Mouse (Mus musculus) embryonic facial prominence, embryonic 13.5 days (tissue): ENCODE results near the gene Tnfsf9. TPM values are rescaled to one million over a fixed set of nuclear protein-coding genes. Genes with fewer than 3 reads are reported as not detected.

Experiments
- ATAC-seq: fragments of 200-750 bp; cut with Nextera tagmentation; 2 replicates; pipeline ENCODE4 v1.8.0; 2017; ENCODE audit warnings: low read depth; ENCODE audit not compliant: insufficient number of reproducible peaks, insufficient read depth, low FRiP score, low TSS enrichment
- H3K27ac ChIP-seq: fragments of 300-500 bp; sonication (generic); 2 replicates; pipeline ENCODE4 v1.5.1; 2015; ENCODE audit warnings: moderate library complexity, mild to moderate bottlenecking, inconsistent platforms
- H3K27me3 ChIP-seq: fragments of 300-500 bp; sonication (generic); 2 replicates; pipeline ENCODE4 v1.6.1; 2015; ENCODE audit warnings: mild to moderate bottlenecking, inconsistent platforms
- H3K36me3 ChIP-seq: fragments of 300-500 bp; sonication (generic); 2 replicates; pipeline ENCODE4 v1.6.1; 2015; ENCODE audit warnings: mild to moderate bottlenecking, inconsistent platforms
- H3K4me1 ChIP-seq: fragments of 300-500 bp; sonication (generic); 2 replicates; pipeline ENCODE4 v1.6.1; 2015; ENCODE audit warnings: inconsistent platforms
- H3K4me2 ChIP-seq: fragments of 300-500 bp; sonication (generic); 2 replicates; pipeline ENCODE4 v1.6.1; 2015; ENCODE audit warnings: moderate library complexity, mild to moderate bottlenecking, inconsistent platforms
- H3K4me3 ChIP-seq: fragments of 300-500 bp; sonication (generic); 2 replicates; pipeline ENCODE4 v1.5.1; 2015; ENCODE audit warnings: mild to moderate bottlenecking, inconsistent platforms
- H3K9ac ChIP-seq: fragments of 300-500 bp; sonication (generic); 2 replicates; pipeline ENCODE4 v1.6.1; 2015; ENCODE audit warnings: mild to moderate bottlenecking, inconsistent platforms
- H3K9me3 ChIP-seq: fragments of 300-500 bp; sonication (generic); 2 replicates; pipeline ENCODE4 v1.6.1; 2016; ENCODE audit warnings: inconsistent platforms
- WGBS: fragments of 180-500 bp; shearing (Covaris S2); methylation state at CpG from one replicate; pipeline ENCODE4 v1.1.7; 2015; ENCODE audit warnings: mixed read lengths; 5-methylcytosine and 5-hydroxymethylcytosine counted together
- polyA plus RNA-seq: library from polyadenylated mRNA; unstranded; fragments of >200 nt; fragmentation: Nextera tagmentation; extraction: Ambion mirVana; gene quantifications from 2 replicates; pipeline ENCODE4 v1.2.1, GENCODE M21; 2015

Tnfsf9 gene
- polyA plus RNA-seq, 1 experiment from 2014 or later: 7.9 TPM

DNA sequence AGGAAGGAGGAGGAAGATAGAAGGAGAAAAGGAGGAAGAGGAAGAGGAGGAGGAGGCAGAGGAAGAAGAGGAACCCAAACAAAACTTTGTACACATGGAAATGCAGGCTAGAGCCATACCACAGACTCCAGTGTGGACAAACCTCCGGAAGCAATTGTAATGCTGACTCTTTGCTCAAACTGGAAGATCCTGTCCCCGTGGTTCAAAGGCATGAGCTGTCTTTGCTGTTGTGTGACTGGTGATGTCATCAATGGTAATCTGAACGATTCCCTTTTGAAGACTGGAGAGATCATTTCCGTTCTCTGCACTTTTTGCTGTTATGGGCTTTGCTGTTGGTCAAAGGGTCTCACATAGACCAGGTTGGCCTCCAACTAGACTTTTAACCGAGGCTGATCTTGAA, 6.8 kb upstream of the Tnfsf9 start:
- H3K36me3 ChIP-seq: no peaks in the 10 kb centered on the region
- H3K9me3 ChIP-seq: no peaks in the 10 kb centered on the region
- peaks cover 5% of the 10 kb centered on the region for H3K4me1 ChIP-seq
- no peak for ATAC-seq
- H3K27me3 ChIP-seq: peaks cover 16% of the 10 kb centered on the region
- H3K4me2 ChIP-seq: no peak overlapping the region
- no peak overlapping the region for H3K4me3 ChIP-seq
- H3K27ac ChIP-seq: no peak overlapping the region
- 78% methylated on average over 5 of the region's 5 CpGs for WGBS
- H3K9ac ChIP-seq: no peak overlapping the region

DNA sequence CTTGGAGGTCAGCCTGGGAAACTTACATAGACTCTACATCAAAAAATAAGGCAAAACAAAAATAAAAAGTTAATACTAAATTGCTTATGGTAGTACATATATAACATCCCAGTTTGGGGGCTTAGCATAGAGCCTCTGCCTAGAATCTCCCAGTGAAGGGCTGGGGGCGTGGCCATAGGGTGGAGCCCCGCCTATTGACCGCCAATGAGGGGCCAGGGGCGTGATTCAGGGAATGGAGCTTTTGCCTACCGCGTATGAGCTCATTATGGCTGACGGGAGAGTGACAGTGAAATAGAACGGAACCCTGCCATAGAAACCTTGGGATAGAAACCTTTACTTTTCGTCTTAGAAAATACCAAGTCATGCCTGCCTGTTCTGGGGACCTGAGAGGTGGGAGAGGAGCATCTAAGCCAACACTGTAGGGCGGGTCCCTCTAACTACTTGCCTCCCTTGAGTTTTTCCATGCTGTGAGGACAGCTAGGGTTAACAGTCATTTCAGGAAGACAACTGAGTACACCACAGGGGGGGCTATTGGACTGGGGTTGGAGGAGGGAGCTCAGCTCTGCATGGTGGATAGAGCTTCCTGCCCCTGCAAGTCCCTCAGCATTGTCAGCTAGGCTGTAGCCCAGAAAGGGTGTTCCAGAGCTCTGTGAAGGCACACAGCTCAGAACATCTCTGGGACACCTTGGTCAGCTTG, 5.3 kb upstream of the Tnfsf9 start:
- H3K9me3 ChIP-seq: no peaks in the 10 kb centered on the region
- no peak overlapping the region for H3K9ac ChIP-seq
- peaks cover 11% of the 10 kb centered on the region for H3K4me1 ChIP-seq
- 8% methylated on average over 10 of the region's 10 CpGs for WGBS
- no peak overlapping the region for H3K27ac ChIP-seq
- no peak for ATAC-seq
- no peak overlapping the region for H3K4me2 ChIP-seq
- no peaks in the 10 kb centered on the region for H3K36me3 ChIP-seq
- H3K4me3 ChIP-seq: no peak overlapping the region
- peaks cover 14% of the 10 kb centered on the region for H3K27me3 ChIP-seq

DNA sequence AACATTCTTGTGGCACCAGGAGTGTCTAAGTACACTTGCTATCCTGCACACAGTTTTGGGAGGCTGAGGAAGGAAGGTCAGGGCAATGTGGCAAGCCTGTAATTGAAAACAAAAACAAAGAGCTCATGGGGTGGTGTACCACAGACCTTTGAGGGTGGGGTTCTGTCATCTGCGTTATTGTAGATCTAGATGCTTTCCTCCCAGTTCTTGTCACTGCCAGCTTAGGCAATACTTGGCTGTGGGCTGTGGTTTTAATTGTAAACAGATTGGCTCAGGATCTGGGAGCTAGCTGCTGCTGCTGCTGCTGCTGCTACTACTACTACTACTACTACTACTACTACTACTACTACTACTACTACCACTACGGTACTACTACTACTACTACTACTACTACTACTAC, 2.8 kb upstream of the Tnfsf9 start:
- Histone ChIP-seq H3K27me3 (no peaks in the 10 kb centered on the region), H3K27ac (no peak overlapping the region), H3K4me1 (peaks cover 16% of the 10 kb centered on the region), H3K9me3 (no peaks in the 10 kb centered on the region), H3K4me3 (no peak overlapping the region), H3K4me2 (no peak overlapping the region), H3K36me3 (no peaks in the 10 kb centered on the region), H3K9ac (no peak overlapping the region)
- WGBS: 60% methylated on average over 2 of the region's 2 CpGs
- no peak for ATAC-seq

DNA sequence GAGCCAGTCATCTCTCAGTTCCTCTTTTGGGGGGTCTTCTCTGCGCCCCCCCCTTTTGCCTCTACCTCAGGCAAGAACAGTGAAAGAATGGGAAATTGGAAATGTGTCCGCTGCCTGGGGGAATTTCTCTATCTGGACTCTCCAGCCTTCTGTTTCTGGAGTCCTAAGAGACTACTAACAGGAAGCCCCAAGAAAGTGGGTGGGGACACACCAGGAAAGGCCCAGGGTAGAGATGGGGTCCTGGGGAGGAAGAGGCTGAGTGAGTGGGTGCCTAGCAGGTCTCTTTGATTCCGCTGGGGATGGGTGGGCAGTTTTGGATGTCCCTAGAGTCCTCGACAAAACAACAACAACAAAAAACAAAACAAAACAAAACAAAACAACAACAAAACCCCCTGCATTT, 629 bp upstream of the Tnfsf9 start:
- H3K4me3 ChIP-seq: peak overlapping the region; percentile 64
- no peaks in the 10 kb centered on the region for H3K9me3 ChIP-seq
- peaks cover 16% of the 10 kb centered on the region for H3K4me1 ChIP-seq
- WGBS: 44% methylated on average over 4 of the region's 4 CpGs
- no peaks in the 10 kb centered on the region for H3K36me3 ChIP-seq
- no peak overlapping the region for H3K27ac ChIP-seq
- peak overlapping the region; percentile 86 for H3K4me2 ChIP-seq
- no peaks in the 10 kb centered on the region for H3K27me3 ChIP-seq
- peak overlapping the region; percentile 79 for H3K9ac ChIP-seq
- no peak for ATAC-seq

DNA sequence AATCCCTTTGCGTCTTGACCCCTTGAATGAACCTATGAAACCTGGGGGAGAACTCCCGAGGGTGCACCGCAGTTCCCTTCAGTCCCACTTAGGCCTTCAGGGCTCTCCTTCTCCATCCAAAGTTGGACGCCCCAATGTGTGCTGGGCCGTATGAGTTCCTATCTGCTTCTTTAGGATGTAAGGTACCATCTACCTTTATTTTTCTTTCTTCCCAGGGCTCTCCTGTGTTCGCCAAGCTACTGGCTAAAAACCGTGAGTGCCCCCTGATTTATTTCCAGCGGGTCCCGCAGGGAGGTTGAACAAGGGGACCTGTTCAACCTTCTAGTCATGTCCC, 877 bp downstream of the Tnfsf9 start:
- Histone ChIP-seq H3K4me2 (peak overlapping the region; percentile 86), H3K27ac (no peak overlapping the region), H3K4me1 (peaks cover 16% of the 10 kb centered on the region), H3K36me3 (no peaks in the 10 kb centered on the region), H3K4me3 (peak overlapping the region; percentile 64), H3K9ac (peak overlapping the region; percentile 79), H3K27me3 (no peaks in the 10 kb centered on the region), H3K9me3 (no peaks in the 10 kb centered on the region)
- 8% methylated on average over 9 of the region's 9 CpGs for WGBS
- no peak for ATAC-seq

GRCm38 (mm10) chr17:57107064-57107463, 1.9 kb downstream of the Tnfsf9 start:
- Histone ChIP-seq H3K27me3 (no peaks in the 10 kb centered on the region), H3K4me1 (peaks cover 16% of the 10 kb centered on the region), H3K9me3 (no peaks in the 10 kb centered on the region), H3K4me3 (no peak overlapping the region), H3K4me2 (no peak overlapping the region), H3K36me3 (no peaks in the 10 kb centered on the region), H3K27ac (no peak overlapping the region), H3K9ac (no peak overlapping the region)
- WGBS: 89% methylated on average over 5 of the region's 5 CpGs
- no peak for ATAC-seq

DNA sequence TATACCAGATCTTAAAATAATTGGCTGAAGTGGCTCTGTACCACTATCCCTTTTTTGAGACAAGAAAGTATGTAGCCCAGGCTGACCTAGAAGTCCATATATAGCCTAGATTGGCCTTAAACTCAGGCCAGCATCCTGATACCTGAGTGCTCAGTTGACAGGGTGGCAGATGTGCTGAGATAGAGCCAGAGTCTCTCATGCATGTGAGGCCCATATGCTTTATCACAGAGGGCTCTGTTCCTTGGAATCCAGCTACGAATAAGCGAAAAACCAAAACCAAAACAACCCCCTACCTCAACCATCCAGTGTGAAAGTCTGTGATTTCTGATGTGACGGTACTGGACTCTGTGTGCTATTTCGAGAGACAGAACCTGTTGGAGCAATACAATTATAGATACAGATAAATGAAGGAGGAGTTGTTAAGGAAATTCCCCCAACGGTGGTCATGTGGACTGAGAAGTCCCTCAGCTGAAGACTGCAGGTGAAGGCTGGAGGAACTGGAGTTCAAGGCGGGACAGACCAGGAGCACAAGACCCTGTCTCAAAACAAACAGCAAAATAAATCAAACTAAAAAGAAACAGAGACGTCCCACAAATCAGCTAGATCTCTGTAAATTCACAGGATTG, 3.0 kb downstream of the Tnfsf9 start:
- H3K4me1 ChIP-seq: peaks cover 16% of the 10 kb centered on the region
- H3K4me3 ChIP-seq: no peak overlapping the region
- no peaks in the 10 kb centered on the region for H3K36me3 ChIP-seq
- no peak overlapping the region for H3K27ac ChIP-seq
- H3K9me3 ChIP-seq: no peaks in the 10 kb centered on the region
- WGBS: 83% methylated on average over 7 of the region's 7 CpGs
- ATAC-seq: no peak
- no peak overlapping the region for H3K9ac ChIP-seq
- H3K27me3 ChIP-seq: no peaks in the 10 kb centered on the region
- no peak overlapping the region for H3K4me2 ChIP-seq

GRCm38 (mm10) chr17:57108666-57109171, 3.6 kb downstream of the Tnfsf9 start:
- Histone ChIP-seq H3K27me3 (no peaks in the 10 kb centered on the region), H3K4me2 (no peak overlapping the region), H3K9ac (no peak overlapping the region), H3K4me3 (no peak overlapping the region), H3K27ac (no peak overlapping the region), H3K9me3 (no peaks in the 10 kb centered on the region), H3K36me3 (no peaks in the 10 kb centered on the region), H3K4me1 (peaks cover 16% of the 10 kb centered on the region)
- 54% methylated on average over 5 of the region's 5 CpGs for WGBS
- ATAC-seq: no peak

- 86% methylated on average over 1 of the region's 1 CpGs for WGBS
- no peaks in the 10 kb centered on the region for H3K36me3 ChIP-seq
- no peaks in the 10 kb centered on the region for H3K27me3 ChIP-seq
- H3K4me2 ChIP-seq: no peak overlapping the region
- H3K4me1 ChIP-seq: peaks cover 8% of the 10 kb centered on the region; the same call in 1 of the 2 replicates
- H3K27ac ChIP-seq: no peak overlapping the region
- no peak overlapping the region for H3K4me3 ChIP-seq
- no peak overlapping the region for H3K9ac ChIP-seq
- no peak for ATAC-seq
- H3K9me3 ChIP-seq: no peaks in the 10 kb centered on the region
Measured at GRCm38 (mm10) chr17:57110005-57110404, 4.9 kb downstream of the Tnfsf9 start.

DNA sequence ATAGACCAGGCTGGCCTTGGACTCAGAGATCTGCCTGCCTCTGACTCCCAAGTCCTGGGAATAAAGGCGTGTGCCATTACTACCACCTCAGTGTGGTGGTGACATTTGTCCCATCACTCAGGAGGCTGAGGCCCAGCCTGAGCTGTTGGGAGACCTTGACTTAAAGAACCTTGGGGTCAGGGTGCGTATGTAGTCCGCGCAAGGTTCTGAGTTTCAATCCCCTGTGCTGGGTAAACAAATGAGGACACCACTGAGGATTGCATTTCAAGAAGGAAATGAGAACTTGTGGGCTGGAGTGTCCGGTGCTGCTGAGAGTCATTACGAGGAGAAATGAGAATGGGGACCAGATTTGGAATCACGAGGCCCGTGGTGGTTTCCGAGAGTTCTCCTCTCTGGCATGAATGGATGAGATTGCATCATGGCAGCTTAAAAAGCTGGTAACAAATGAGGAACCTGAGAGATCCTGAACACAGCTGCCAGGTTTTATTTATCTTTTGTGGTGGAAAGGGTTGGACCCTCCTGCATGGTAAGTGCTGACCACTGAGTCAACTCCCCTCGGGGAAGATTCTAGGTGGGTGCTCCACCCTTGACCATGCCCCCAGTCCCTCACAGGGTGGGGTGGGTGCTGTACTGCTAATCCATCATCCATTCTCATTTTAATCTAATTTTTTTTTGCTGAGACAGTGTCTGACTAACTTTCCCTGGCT, 7.8 kb downstream of the Tnfsf9 start:
- Histone ChIP-seq H3K27ac (no peak overlapping the region), H3K36me3 (no peaks in the 10 kb centered on the region), H3K4me1 (no peaks in the 10 kb centered on the region), H3K9ac (no peak overlapping the region), H3K4me3 (no peak overlapping the region), H3K4me2 (no peak overlapping the region), H3K9me3 (no peaks in the 10 kb centered on the region), H3K27me3 (no peaks in the 10 kb centered on the region; the same call in 1 of the 2 replicates)
- 85% methylated on average over 10 of the region's 10 CpGs for whole genome bisulfite sequencing
- ATAC-seq: no peak

DNA sequence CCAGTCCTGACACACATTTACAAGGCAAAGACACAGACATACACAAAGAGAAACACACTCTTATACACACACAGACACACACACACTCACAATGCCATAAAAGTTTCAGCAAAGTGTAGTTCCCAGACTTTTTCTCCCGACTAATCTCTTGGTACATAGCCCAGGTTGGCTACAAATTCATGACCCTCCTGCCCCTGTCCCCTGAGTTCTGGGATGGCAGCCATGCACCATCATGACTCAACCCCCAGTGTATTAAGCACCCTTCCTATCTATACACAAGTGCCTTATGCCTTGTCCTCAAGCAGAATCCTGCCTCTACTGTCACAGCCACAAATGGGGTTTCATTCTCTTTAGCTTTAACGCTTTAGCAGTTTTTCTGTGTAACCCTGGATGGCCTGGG, 11.7 kb downstream of the Tnfsf9 start:
- Histone ChIP-seq H3K9me3 (no peaks in the 10 kb centered on the region), H3K36me3 (no peaks in the 10 kb centered on the region), H3K27me3 (no peaks in the 10 kb centered on the region; the same call in 1 of the 2 replicates), H3K4me3 (no peak overlapping the region), H3K4me2 (no peak overlapping the region), H3K9ac (no peak overlapping the region), H3K4me1 (no peaks in the 10 kb centered on the region), H3K27ac (no peak overlapping the region)
- no peak for ATAC-seq
- 75% methylated on average over 2 of the region's 2 CpGs for WGBS
